Mouse (Mus musculus) cerebellum, adult 2 months (tissue): ENCODE measurements around the gene Sh3bgr.

Source experiments
- CTCF ChIP-seq: fragments of 200-500 bp; IDR thresholded peaks from 2 replicates; pipeline ENCODE4 v1.5.1; 2011; ENCODE audit warnings: low read depth, mild to moderate bottlenecking, control low read depth, low read length, moderate library complexity, borderline replicate concordance; ENCODE audit not compliant: insufficient read depth
- POLR2A ChIP-seq: fragments of 200-500 bp; IDR thresholded peaks from 2 replicates; pipeline ENCODE4 v1.6.1; 2011; ENCODE audit warnings: low read length, control low read depth, borderline replicate concordance; ENCODE audit not compliant: insufficient read depth

- TF ChIP-seq CTCF (no peak), POLR2A (no peak)
Measured at GRCm38 (mm10) chr16:96210856-96211255, 10.6 kb downstream of the Sh3bgr start.
